ENCODE assay signal across 7 mouse cellular contexts in the genomic region with DNA sequence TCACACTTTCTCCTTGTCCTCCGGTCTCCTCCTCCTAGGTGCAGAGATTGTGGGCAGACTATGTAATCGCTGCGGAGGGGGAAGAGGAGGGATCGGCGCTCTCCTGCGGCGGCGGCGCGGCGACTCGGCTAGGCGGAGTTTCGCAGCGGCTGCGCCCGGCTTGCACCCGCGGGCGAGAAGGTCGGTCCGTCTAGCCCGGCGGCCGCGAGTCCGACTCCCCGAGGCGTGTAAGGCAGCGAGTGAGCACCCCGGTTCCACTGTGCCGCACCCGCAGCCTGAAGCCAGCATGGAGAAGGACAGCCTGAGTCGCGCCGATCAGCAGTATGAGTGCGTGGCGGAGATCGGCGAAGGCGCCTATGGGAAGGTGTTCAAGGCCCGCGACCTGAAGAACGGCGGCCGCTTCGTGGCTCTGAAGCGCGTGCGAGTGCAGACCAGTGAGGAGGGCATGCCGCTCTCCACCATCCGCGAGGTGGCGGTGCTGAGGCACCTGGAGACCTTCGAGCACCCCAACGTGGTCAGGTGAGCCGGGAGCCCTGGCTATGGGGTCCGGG. TPM values are rescaled to one million over a fixed set of nuclear protein-coding genes. Genes with fewer than 3 reads are reported as not detected.
DNase-seq lines count a peak whose midpoint lies in the region; ATAC-seq and TF ChIP-seq lines count a peak whose summit lies in the region.

No protein-coding gene starts in this region.

- H3K4me1 ChIP-seq in intestine, postnatal 0 days (replicated peaks; ENCODE audit: control insufficient read depth, insufficient read depth, low read length), result no peaks in the 10 kb centered on the region
- H3K4me1 ChIP-seq in limb, embryonic 11.5 days (ENCODE audit: control insufficient read depth, insufficient read depth, low read length), result no peaks in the 10 kb centered on the region
- H3K4me1 ChIP-seq in midbrain, embryonic 12.5 days, result peaks cover 28% of the 10 kb centered on the region

- DNase-seq in adrenal gland, adult 8-10 months, result peak; percentile 82
- DNase-seq in embryo, embryonic 9.5 days (ENCODE audit: extremely low spot score), result peak; percentile 85
- peak; percentile 92 for DNase-seq in limb, embryonic 11.5 days (ENCODE audit: low spot score)
- DNase-seq in skeletal muscle tissue, adult 2 months (ENCODE audit: low read depth, low spot score), result peak; percentile 32

- H3K27ac ChIP-seq in intestine, postnatal 0 days (ENCODE audit: low read depth, low read length), result peak overlapping the region; percentile 77
- H3K27ac ChIP-seq in limb, embryonic 11.5 days (replicated peaks; ENCODE audit: low read depth, low read length), result peak overlapping the region; percentile 76
- 0 out of 2 replicates have a peak overlapping the region, but pooled peaks have one; percentile 42 for H3K27ac ChIP-seq in midbrain, embryonic 12.5 days (replicated peaks)

- peaks cover 7% of the 10 kb centered on the region; the same call in 1 of the 2 replicates for H3K27me3 ChIP-seq in intestine, postnatal 0 days (replicated peaks; ENCODE audit: control insufficient read depth, insufficient read depth, low read length)
- no peaks in the 10 kb centered on the region for H3K27me3 ChIP-seq in limb, embryonic 11.5 days (ENCODE audit: control insufficient read depth, insufficient read depth, low read length)
- H3K27me3 ChIP-seq in midbrain, embryonic 12.5 days, result peaks cover 27% of the 10 kb centered on the region

- peak overlapping the region; percentile 100 for H3K4me2 ChIP-seq in intestine, postnatal 0 days (replicated peaks; ENCODE audit: low read depth)
- H3K4me2 ChIP-seq in limb, embryonic 11.5 days (ENCODE audit: low read depth, severe bottlenecking), result peak overlapping the region; percentile 97
- peak overlapping the region; percentile 92 for H3K4me2 ChIP-seq in midbrain, embryonic 12.5 days (replicated peaks)

- no peaks in the 10 kb centered on the region for H3K36me3 ChIP-seq in intestine, postnatal 0 days (ENCODE audit: control insufficient read depth, insufficient read depth)
- H3K36me3 ChIP-seq in limb, embryonic 11.5 days (ENCODE audit: control insufficient read depth, insufficient read depth, low read length), result no peaks in the 10 kb centered on the region; the same call in 1 of the 2 replicates
- H3K36me3 ChIP-seq in midbrain, embryonic 12.5 days, result no peaks in the 10 kb centered on the region

- H3K9me3 ChIP-seq in intestine, postnatal 0 days (ENCODE audit: control insufficient read depth), result no peaks in the 10 kb centered on the region
- no peaks in the 10 kb centered on the region for H3K9me3 ChIP-seq in limb, embryonic 11.5 days (ENCODE audit: control insufficient read depth, low read length)
- H3K9me3 ChIP-seq in midbrain, embryonic 12.5 days, result no peaks in the 10 kb centered on the region

- TF ChIP-seq CTCF in intestine, postnatal 0 days (IDR thresholded peaks at IDR 0.05; ENCODE audit: low read depth), result peak; percentile 93

- peak overlapping the region; percentile 77 for H3K4me3 ChIP-seq in intestine, postnatal 0 days (ENCODE audit: low read depth, low read length)
- peak overlapping the region; percentile 68 for H3K4me3 ChIP-seq in limb, embryonic 11.5 days (ENCODE audit: low read depth, low read length)
- peak overlapping the region; percentile 57 for H3K4me3 ChIP-seq in midbrain, embryonic 12.5 days

- ATAC-seq in granulocyte monocyte progenitor cell, adult 5-6 weeks (replicated peaks; ENCODE audit: poor library complexity, severe bottlenecking), result peak; percentile 21
- peak; percentile 82 for ATAC-seq in intestine, postnatal 0 days
- ATAC-seq in limb, embryonic 11.5 days (ENCODE audit: insufficient number of reproducible peaks, low FRiP score, low TSS enrichment, low read depth), result peak; percentile 56
- ATAC-seq in midbrain, embryonic 12.5 days (ENCODE audit: low FRiP score, low read depth), result peak; percentile 50

- peak overlapping the region; percentile 41 for H3K9ac ChIP-seq in intestine, postnatal 0 days (ENCODE audit: low read depth, low read length)
- H3K9ac ChIP-seq in limb, embryonic 11.5 days (ENCODE audit: low read length), result peak overlapping the region; percentile 76
- H3K9ac ChIP-seq in midbrain, embryonic 12.5 days (replicated peaks), result peak overlapping the region; percentile 64

- under 1% methylated on average over 55 of the region's 58 CpGs for WGBS in intestine, postnatal 0 days
- WGBS in limb, embryonic 11.5 days, result under 1% methylated on average over 51 of the region's 58 CpGs
- 0% methylated on average over 55 of the region's 58 CpGs for WGBS in midbrain, embryonic 12.5 days

RNA-seq across cellular contexts. Expression of gene Cdk6, which starts 2.9 kb away (rescaled TPM):
- total RNA-seq in adrenal gland, adult 8-10 months (2022), result 10 to 100 TPM; 21.7 to 28.0 (median 25.8) TPM
- total RNA-seq in granulocyte monocyte progenitor cell, adult 5-6 weeks (2014; fragmentation: Nextera tagmentation), result 278 and 308 TPM in 2 replicates
- 207 and 253 TPM in 2 replicates for total RNA-seq in granulocyte monocyte progenitor cell, adult 5-6 weeks (2017)
- polyA plus RNA-seq in intestine, postnatal 0 days (2015; fragmentation: Nextera tagmentation; extraction: Ambion mirVana), result 12.7 and 13.2 TPM in 2 replicates
- polyA plus RNA-seq in limb, embryonic 11.5 days (2014; fragmentation: Nextera tagmentation; extraction: Ambion mirVana), result 31.3 and 32.1 TPM in 2 replicates
- 16.5 and 18.0 TPM in 2 replicates for polyA plus RNA-seq in midbrain, embryonic 12.5 days (2016; fragmentation: Nextera tagmentation; extraction: Ambion mirVana)

Comparison
In these comparisons a context has a peak if more than half of its experiments do, and no peak if none do; other contexts are left out.
1. Peak in every context shown above with its lines: DNase-seq, ATAC-seq, H3K4me3 ChIP-seq and H3K27ac ChIP-seq.
2. DNase-seq: peak in every context shown above with its lines; median percentile 92 in limb, embryonic 11.5 days; 85 in embryo, embryonic 9.5 days; 82 in adrenal gland, adult 8-10 months; 32 in skeletal muscle tissue, adult 2 months.
3. ATAC-seq: peak in every context shown above with its lines; median percentile 82 in intestine, postnatal 0 days; 56 in limb, embryonic 11.5 days; 50 in midbrain, embryonic 12.5 days; 21 in granulocyte monocyte progenitor cell, adult 5-6 weeks.